Mouse (Mus musculus): Measurements from ENCODE around the gene Itgam. TPM values are rescaled to one million over a fixed set of nuclear protein-coding genes. Genes with fewer than 3 reads are reported as not detected.

The Itgam gene
- 5.6 and 6.6 TPM in 2 replicates for polyA plus RNA-seq (2012; rRNA removed)

GRCm38 (mm10) chr7:128062456-128062855 lies at the start of gene Itgam, which contains the start of gene Gm49368:
Gene Itgam (plus strand): TSS chr7:128062640.
Gene Gm49368 (plus strand): TSS chr7:128062683.

GRCm38 (mm10) chr7:128128741-128129720 lies 66.6 kb downstream of the Itgam start, which contains the start of gene Itgax:
Gene Itgax (plus strand): TSS chr7:128129547.

DNA sequence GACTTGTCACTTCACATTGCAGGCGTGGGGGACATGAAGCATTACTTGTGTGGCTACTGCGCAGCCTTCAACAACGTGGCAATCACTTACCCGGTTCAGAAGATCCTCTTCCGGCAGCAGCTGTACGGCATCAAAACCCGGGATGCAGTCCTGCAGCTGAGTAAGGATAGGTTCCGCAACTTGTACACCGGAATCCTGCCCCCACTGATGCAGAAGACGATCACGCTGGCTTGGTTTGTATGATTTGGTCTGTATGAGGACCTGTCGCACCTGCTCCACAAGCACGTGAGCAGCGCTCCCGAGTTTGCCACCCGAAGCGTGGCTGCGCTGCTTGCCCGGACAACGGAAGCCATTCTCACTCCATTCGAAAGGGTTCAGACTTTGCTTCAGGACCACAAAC lies 91.6 kb downstream of the Itgam start, which contains the start of gene Itgad:
TSS of gene Itgad (plus strand) at position 301 of the 400 bp plus-strand sequence.

Other genes with a start within 250 kb of the Itgam start
- 66.0 and 82.3 TPM in 2 replicates for gene Stx4a, start 238.3 kb upstream of the Itgam start, polyA plus RNA-seq (2012; rRNA removed)
- 15.2 and 17.7 TPM in 2 replicates for gene Stx1b, start 238.1 kb upstream of the Itgam start, polyA plus RNA-seq (2012; rRNA removed)
- 23.0 and 25.1 TPM in 2 replicates for gene Zfp646, start 186.4 kb upstream of the Itgam start, polyA plus RNA-seq (2012; rRNA removed)
- 11.1 and 14.6 TPM in 2 replicates for gene Zfp668, start 185.8 kb upstream of the Itgam start, polyA plus RNA-seq (2012; rRNA removed)
- gene Prss53, start 171.7 kb upstream of the Itgam start, polyA plus RNA-seq (2012; rRNA removed) = 6.7 and 8.5 TPM in 2 replicates
- not detected in 2 replicates for gene Gm21974, start 167.2 kb upstream of the Itgam start, polyA plus RNA-seq (2012; rRNA removed)
- gene Vkorc1, start 167.0 kb upstream of the Itgam start, polyA plus RNA-seq (2012; rRNA removed) = 241 and 372 TPM in 2 replicates
- 99.5 and 124 TPM in 2 replicates for gene Bckdk, start 158.6 kb upstream of the Itgam start, polyA plus RNA-seq (2012; rRNA removed)
- gene Kat8, start 150.1 kb upstream of the Itgam start, polyA plus RNA-seq (2012; rRNA removed) = 18.4 and 22.3 TPM in 2 replicates
- 44.6 and 45.0 TPM in 2 replicates for gene Prss8, start 132.5 kb upstream of the Itgam start, polyA plus RNA-seq (2012; rRNA removed)
- gene Prss36, start 115.9 kb upstream of the Itgam start, polyA plus RNA-seq (2012; rRNA removed) = 29.0 and 31.2 TPM in 2 replicates
- 304 and 455 TPM in 2 replicates for gene Fus, start 95.2 kb upstream of the Itgam start, polyA plus RNA-seq (2012; rRNA removed)
- gene Pycard, start 68.8 kb upstream of the Itgam start, polyA plus RNA-seq (2012; rRNA removed) = 60.1 and 71.2 TPM in 2 replicates
- 0.97 and 1.1 TPM in 2 replicates for gene Trim72, start 58.7 kb upstream of the Itgam start, polyA plus RNA-seq (2012; rRNA removed)
- gene Gm49368, start within 50 bp of the Itgam start, polyA plus RNA-seq (2012; rRNA removed) = 0.03 TPM in 1 of 2 replicates, not detected in the other
- 2.1 and 2.3 TPM in 2 replicates for gene Itgax, start 66.9 kb downstream of the Itgam start, polyA plus RNA-seq (2012; rRNA removed)
- 0.07 and 0.10 TPM in 2 replicates for gene Itgad, start 91.7 kb downstream of the Itgam start, polyA plus RNA-seq (2012; rRNA removed)
- gene Cox6a2, start 143.7 kb downstream of the Itgam start, polyA plus RNA-seq (2012; rRNA removed) = 1.6 and 1.8 TPM in 2 replicates
- gene Armc5, start 174.7 kb downstream of the Itgam start, polyA plus RNA-seq (2012; rRNA removed) = 60.6 and 67.5 TPM in 2 replicates
- 1.8 and 2.7 TPM in 2 replicates for gene 9130023H24Rik, start 175.4 kb downstream of the Itgam start, polyA plus RNA-seq (2012; rRNA removed)
- 178 and 180 TPM in 2 replicates for gene Tgfb1i1, start 184.2 kb downstream of the Itgam start, polyA plus RNA-seq (2012; rRNA removed)
- 0.31 and 0.77 TPM in 2 replicates for gene Slc5a2, start 203.0 kb downstream of the Itgam start, polyA plus RNA-seq (2012; rRNA removed)
- gene BC017158, start 235.5 kb downstream of the Itgam start, polyA plus RNA-seq (2012; rRNA removed) = 96.8 and 102 TPM in 2 replicates